ENCODE assay signal across 8 mouse cellular contexts in the genomic region with DNA sequence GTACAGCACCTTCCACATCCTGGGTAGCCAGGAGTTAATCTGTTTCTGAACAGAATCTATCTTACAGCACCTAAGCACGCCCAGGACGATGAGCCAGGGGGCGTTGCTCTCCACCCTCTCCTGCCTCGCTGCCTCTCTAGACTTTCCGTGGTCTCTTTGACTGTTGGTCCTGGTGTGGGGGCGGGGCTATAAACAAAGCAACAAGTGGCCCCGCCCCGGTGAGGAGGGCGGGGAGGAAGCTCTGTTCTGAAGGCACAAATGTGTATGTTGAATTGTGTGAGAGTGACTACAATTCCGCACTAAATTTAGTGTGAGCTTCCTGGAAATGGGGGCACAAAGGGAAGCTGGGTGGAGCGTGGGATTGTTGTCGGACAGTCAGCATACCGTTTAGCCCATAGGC. TPM values are rescaled to one million over a fixed set of nuclear protein-coding genes. Genes with fewer than 3 reads are reported as not detected.
DNase-seq lines count a peak whose midpoint lies in the region; ATAC-seq and TF ChIP-seq lines count a peak whose summit lies in the region.

No protein-coding gene starts in this region.

- H3K9ac ChIP-seq in intestine, embryonic 15.5 days: no peak overlapping the region
- no peak overlapping the region for H3K9ac ChIP-seq in neural tube, embryonic 14.5 days (replicated peaks; ENCODE audit: low read depth, low read length)

- H3K27me3 ChIP-seq in G1E (ENCODE audit: insufficient read depth, low read length): no peaks in the 10 kb centered on the region
- H3K27me3 ChIP-seq in intestine, embryonic 15.5 days (replicated peaks): no peaks in the 10 kb centered on the region
- H3K27me3 ChIP-seq in neural tube, embryonic 14.5 days (ENCODE audit: control insufficient read depth, insufficient read depth, low read length): no peaks in the 10 kb centered on the region

- WGBS in intestine, embryonic 15.5 days: 7% methylated on average over 13 of the region's 13 CpGs
- WGBS in neural tube, embryonic 14.5 days: 14% methylated on average over 13 of the region's 13 CpGs

- peak; percentile 92 for ATAC-seq in G1E (ENCODE audit: extremely low read depth, insufficient number of reproducible peaks, low FRiP score, poor library complexity, severe bottlenecking)
- ATAC-seq in granulocyte monocyte progenitor cell, adult 5-6 weeks (replicated peaks; ENCODE audit: poor library complexity, severe bottlenecking): peak; percentile 98
- ATAC-seq in intestine, embryonic 15.5 days: peak; percentile 83
- no peak for ATAC-seq in neural tube, embryonic 14.5 days (ENCODE audit: low read depth)

- H3K4me2 ChIP-seq in intestine, embryonic 15.5 days (replicated peaks): peak overlapping the region; percentile 55
- H3K4me2 ChIP-seq in neural tube, embryonic 14.5 days (ENCODE audit: low read depth, low read length): 0 out of 2 replicates have a peak overlapping the region, but pooled peaks have one; percentile 15

- H3K27ac ChIP-seq in intestine, embryonic 15.5 days: no peak overlapping the region
- no peak overlapping the region for H3K27ac ChIP-seq in neural tube, embryonic 14.5 days (ENCODE audit: low read depth, low read length)

- DNase-seq in G1E (ENCODE audit: low spot score): peak; percentile 85
- peak; percentile 27 to 42 for DNase-seq in adrenal gland, postnatal 4 days (ENCODE audit: low spot score in 2 of 2)
- DNase-seq in lung, adult 18-20 months: peak; percentile 74 to 86
- peak; percentile 85 to 92 for DNase-seq in thymus, postnatal 36 days
- DNase-seq in frontal cortex, postnatal 10 days (ENCODE audit: low spot score in 2 of 2): no peak

- TF ChIP-seq CTCF in G1E (IDR thresholded peaks at IDR 0.05; ENCODE audit: low read depth, low read length): no peak

- peak overlapping the region; percentile 53; the same call in 1 of the 2 replicates for H3K4me3 ChIP-seq in G1E (ENCODE audit: low read depth, low read length)
- peak overlapping the region; percentile 13; the same call in 1 of the 2 replicates for H3K4me3 ChIP-seq in intestine, embryonic 15.5 days (replicated peaks)
- H3K4me3 ChIP-seq in neural tube, embryonic 14.5 days (ENCODE audit: low read depth, low read length): no peak overlapping the region

- peaks cover 36% of the 10 kb centered on the region for H3K4me1 ChIP-seq in G1E (ENCODE audit: insufficient read depth, low read depth, low read length)
- H3K4me1 ChIP-seq in intestine, embryonic 15.5 days (replicated peaks): peaks cover 4% of the 10 kb centered on the region; the same call in 1 of the 2 replicates
- H3K4me1 ChIP-seq in neural tube, embryonic 14.5 days (ENCODE audit: control insufficient read depth, insufficient read depth, low read length): no peaks in the 10 kb centered on the region

- no peaks in the 10 kb centered on the region for H3K9me3 ChIP-seq in G1E (replicated peaks)
- H3K9me3 ChIP-seq in intestine, embryonic 15.5 days: no peaks in the 10 kb centered on the region
- no peaks in the 10 kb centered on the region for H3K9me3 ChIP-seq in neural tube, embryonic 14.5 days (ENCODE audit: control insufficient read depth, low read length)

- H3K36me3 ChIP-seq in G1E (replicated peaks): peaks cover 16% of the 10 kb centered on the region
- H3K36me3 ChIP-seq in intestine, embryonic 15.5 days: no peaks in the 10 kb centered on the region
- H3K36me3 ChIP-seq in neural tube, embryonic 14.5 days (ENCODE audit: control insufficient read depth, insufficient read depth, low read length): no peaks in the 10 kb centered on the region

RNA-seq across cellular contexts. Expression of gene Heg1, which starts 30.1 kb away (rescaled TPM):
- total RNA-seq in G1E (2014; fragmentation: Nextera tagmentation) (35.6 and 36.4 TPM in 2 replicates), G1E (2017) (5.4 and 6.1 TPM in 2 replicates)
- polyA plus RNA-seq in G1E (2012): 2.7 and 2.9 TPM in 2 replicates
- total RNA-seq in adrenal gland, postnatal 4 days (2021): 10 to 100 TPM; 81.5 to 84.5 TPM
- total RNA-seq in granulocyte monocyte progenitor cell, adult 5-6 weeks (2014; fragmentation: Nextera tagmentation): 30.9 and 34.2 TPM in 2 replicates
- total RNA-seq in granulocyte monocyte progenitor cell, adult 5-6 weeks (2017): 20.8 and 24.9 TPM in 2 replicates
- 21.2 and 21.4 TPM in 2 replicates for polyA plus RNA-seq in intestine, embryonic 15.5 days (2015; fragmentation: Nextera tagmentation; extraction: Ambion mirVana)
- polyA plus RNA-seq in neural tube, embryonic 14.5 days (2014; fragmentation: Nextera tagmentation; extraction: Ambion mirVana): 4.6 and 9.7 TPM in 2 replicates

Comparison
In these comparisons a context has a peak if more than half of its experiments do, and no peak if none do; other contexts are left out.
1. DNase-seq: peak in G1E (single experiment), adrenal gland, postnatal 4 days (2 of 2), lung, adult 18-20 months (2 of 2) and thymus, postnatal 36 days (2 of 2); none in frontal cortex, postnatal 10 days (0 of 2).